Comparison of ENCODE assay signal across 8 mouse cellular contexts in genomic region chr2:84888657-84889315, GRCm38 (mm10). TPM values are rescaled to one million over a fixed set of nuclear protein-coding genes. Genes with fewer than 3 reads are reported as not detected.
DNase-seq lines count a peak whose midpoint lies in the region; ATAC-seq lines count a peak whose summit lies in the region.

No protein-coding gene starts in this region.

- H3K36me3 ChIP-seq in embryonic facial prominence, embryonic 10.5 days (replicated peaks): no peaks in the 10 kb centered on the region
- H3K36me3 ChIP-seq in heart, embryonic 10.5 days: no peaks in the 10 kb centered on the region
- H3K36me3 ChIP-seq in liver, embryonic 11.5 days (ENCODE audit: control insufficient read depth, insufficient read depth, low read length): no peaks in the 10 kb centered on the region

- peak; percentile 86 for DNase-seq in layer of hippocampus, adult 11-12 months (ENCODE audit: low spot score)
- DNase-seq in layer of hippocampus, adult 9-10 months (ENCODE audit: low spot score): no peak
- peak; percentile 83 for DNase-seq in embryonic facial prominence, embryonic 10.5 days (ENCODE audit: low spot score)
- DNase-seq in heart, embryonic 10.5 days (ENCODE audit: low spot score): peak; percentile 86
- peak; percentile 64 to 80 for DNase-seq in kidney, adult 8-10 months
- no peak for DNase-seq in liver, embryonic 11.5 days (ENCODE audit: low spot score)
- peak; percentile 64 to 68 for DNase-seq in spleen, postnatal 36 days (ENCODE audit: low spot score in 2 of 2)

- H3K4me3 ChIP-seq in embryonic facial prominence, embryonic 10.5 days: peak overlapping the region; percentile 67
- peak overlapping the region; percentile 64 for H3K4me3 ChIP-seq in heart, embryonic 10.5 days
- H3K4me3 ChIP-seq in liver, embryonic 11.5 days (ENCODE audit: low read depth, low read length): peak overlapping the region; percentile 5

- H3K27ac ChIP-seq in embryonic facial prominence, embryonic 10.5 days (replicated peaks): 0 out of 2 replicates have a peak overlapping the region, but pooled peaks have one; percentile 19
- H3K27ac ChIP-seq in heart, embryonic 10.5 days: no peak overlapping the region
- H3K27ac ChIP-seq in liver, embryonic 11.5 days (ENCODE audit: low read depth, low read length): no peak overlapping the region

- peaks cover 88% of the 10 kb centered on the region for H3K27me3 ChIP-seq in embryonic facial prominence, embryonic 10.5 days (replicated peaks; ENCODE audit: low read depth, poor library complexity, severe bottlenecking)
- peaks cover 69% of the 10 kb centered on the region for H3K27me3 ChIP-seq in heart, embryonic 10.5 days (ENCODE audit: insufficient read depth, poor library complexity, severe bottlenecking)
- H3K27me3 ChIP-seq in liver, embryonic 11.5 days (replicated peaks; ENCODE audit: control insufficient read depth, insufficient read depth, low read length): peaks cover 84% of the 10 kb centered on the region

- peak overlapping the region; percentile 56 for H3K4me2 ChIP-seq in liver, embryonic 11.5 days

- peaks cover 56% of the 10 kb centered on the region for H3K4me1 ChIP-seq in embryonic facial prominence, embryonic 10.5 days
- H3K4me1 ChIP-seq in heart, embryonic 10.5 days: peaks cover 42% of the 10 kb centered on the region
- H3K4me1 ChIP-seq in liver, embryonic 11.5 days (replicated peaks; ENCODE audit: control insufficient read depth, insufficient read depth, low read length): peaks cover 11% of the 10 kb centered on the region

- H3K9ac ChIP-seq in liver, embryonic 11.5 days (ENCODE audit: low read depth, low read length): no peak overlapping the region

- ATAC-seq in liver, embryonic 11.5 days (replicated peaks; ENCODE audit: low FRiP score): no peak
- 0 out of 2 replicates have a peak, but pooled peaks have one; percentile 42 for ATAC-seq in monocyte, adult 5-6 weeks (replicated peaks; ENCODE audit: insufficient number of reproducible peaks, low FRiP score, low TSS enrichment, poor library complexity, severe bottlenecking)

- H3K9me3 ChIP-seq in embryonic facial prominence, embryonic 10.5 days: no peaks in the 10 kb centered on the region
- H3K9me3 ChIP-seq in heart, embryonic 10.5 days: no peaks in the 10 kb centered on the region
- no peaks in the 10 kb centered on the region for H3K9me3 ChIP-seq in liver, embryonic 11.5 days (ENCODE audit: control insufficient read depth, low read length)

- WGBS in embryonic facial prominence, embryonic 10.5 days: 2% methylated on average over 28 of the region's 28 CpGs
- WGBS in heart, embryonic 10.5 days: 2% methylated on average over 28 of the region's 28 CpGs
- WGBS in liver, embryonic 11.5 days: 5% methylated on average over 28 of the region's 28 CpGs

RNA-seq across cellular contexts. Expression of gene Rtn4rl2, which starts 2.3 kb away (rescaled TPM):
- 2.5 and 2.6 TPM in 2 replicates for polyA plus RNA-seq in embryonic facial prominence, embryonic 10.5 days (2016; fragmentation: Nextera tagmentation; extraction: Ambion mirVana)
- 0.33 and 0.88 TPM in 2 replicates for polyA plus RNA-seq in heart, embryonic 10.5 days (2016; fragmentation: Nextera tagmentation; extraction: Ambion mirVana)
- 0.66 and 1.2 TPM in 2 replicates for polyA plus RNA-seq in liver, embryonic 11.5 days (2014; fragmentation: Nextera tagmentation; extraction: Ambion mirVana)
- total RNA-seq in monocyte, adult 5-6 weeks (2017): not detected in 3 replicates

RNA-seq across cellular contexts. Expression of gene Slc43a3, which starts 47.6 kb away (rescaled TPM):
- polyA plus RNA-seq in embryonic facial prominence, embryonic 10.5 days (2016; fragmentation: Nextera tagmentation; extraction: Ambion mirVana): 29.5 and 30.8 TPM in 2 replicates
- 48.4 and 50.9 TPM in 2 replicates for polyA plus RNA-seq in heart, embryonic 10.5 days (2016; fragmentation: Nextera tagmentation; extraction: Ambion mirVana)
- polyA plus RNA-seq in liver, embryonic 11.5 days (2014; fragmentation: Nextera tagmentation; extraction: Ambion mirVana): 107 and 111 TPM in 2 replicates
- total RNA-seq in monocyte, adult 5-6 weeks (2017): 4.1 to 5.3 TPM (median 4.8 TPM) in 3 replicates

RNA-seq across cellular contexts. Expression of gene Slc43a1, which starts 50.1 kb away (rescaled TPM):
- 30.4 and 35.4 TPM in 2 replicates for polyA plus RNA-seq in embryonic facial prominence, embryonic 10.5 days (2016; fragmentation: Nextera tagmentation; extraction: Ambion mirVana)
- polyA plus RNA-seq in heart, embryonic 10.5 days (2016; fragmentation: Nextera tagmentation; extraction: Ambion mirVana): 38.9 and 41.0 TPM in 2 replicates
- 83.2 and 101 TPM in 2 replicates for polyA plus RNA-seq in liver, embryonic 11.5 days (2014; fragmentation: Nextera tagmentation; extraction: Ambion mirVana)
- total RNA-seq in monocyte, adult 5-6 weeks (2017): 0.29 to 0.32 TPM in 2 of 3 replicates, not detected in the other

Comparison
In these comparisons a context has a peak if more than half of its experiments do, and no peak if none do; other contexts are left out.
1. DNase-seq: peak in layer of hippocampus, adult 11-12 months (single experiment), embryonic facial prominence, embryonic 10.5 days (single experiment), heart, embryonic 10.5 days (single experiment), kidney, adult 8-10 months (2 of 2) and spleen, postnatal 36 days (2 of 2); none in layer of hippocampus, adult 9-10 months (single experiment) and liver, embryonic 11.5 days (single experiment).
2. H3K4me3 ChIP-seq: peak in every context shown above with its lines; median percentile 67 in embryonic facial prominence, embryonic 10.5 days; 64 in heart, embryonic 10.5 days; 5 in liver, embryonic 11.5 days.